Mouse (Mus musculus) spleen, adult 2 months (tissue): ENCODE data around the gene Mrpl36. TPM values are rescaled to one million over a fixed set of nuclear protein-coding genes. Genes with fewer than 3 reads are reported as not detected.

Experiments
- DNase-seq, 2 experiments: peaks; one replicate each; pipeline versions ENCODE4 v3.0.0 to v3.0.0-alpha.2; 2012 to 2021; ENCODE audit warnings: low spot score in 2 of 2, low read depth in 1 of 2
- H3K27ac ChIP-seq: fragments of 200-500 bp; 2 replicates; pipeline ENCODE4 v1.5.1; 2012; ENCODE audit warnings: low read length, inconsistent platforms; ENCODE audit not compliant: insufficient read depth
- H3K27me3 ChIP-seq: fragments of 200-500 bp; 2 replicates; pipeline ENCODE4 v1.6.1; 2012; ENCODE audit warnings: mild to moderate bottlenecking, moderate library complexity, low read length, inconsistent platforms; ENCODE audit not compliant: control insufficient read depth, insufficient read depth
- H3K36me3 ChIP-seq: fragments of 200-500 bp; 2 replicates; pipeline ENCODE4 v1.6.1; 2012; ENCODE audit warnings: mild to moderate bottlenecking, low read length, inconsistent platforms; ENCODE audit not compliant: control insufficient read depth, insufficient read depth
- H3K4me1 ChIP-seq: fragments of 200-500 bp; 2 replicates; pipeline ENCODE4 v1.6.1; 2011; ENCODE audit warnings: inconsistent platforms; ENCODE audit not compliant: control insufficient read depth, insufficient read depth, insufficient read length
- H3K4me3 ChIP-seq: fragments of 200-500 bp; 2 replicates; pipeline ENCODE4 v1.5.1; 2011; ENCODE audit warnings: mild to moderate bottlenecking, inconsistent platforms; ENCODE audit not compliant: insufficient read depth, insufficient read length; ENCODE audit errors: extremely low read depth
- CTCF ChIP-seq: fragments of 200-500 bp; IDR thresholded peaks from 2 replicates; pipeline ENCODE4 v1.5.1; 2011; ENCODE audit warnings: mild to moderate bottlenecking, inconsistent platforms; ENCODE audit not compliant: insufficient read depth, insufficient read length, insufficient replicate concordance; ENCODE audit errors: extremely low read depth
- POLR2A ChIP-seq: fragments of 200-500 bp; IDR thresholded peaks from 2 replicates; pipeline ENCODE4 v1.6.1; 2011; ENCODE audit warnings: low read depth, low read length, inconsistent platforms
- WGBS: fragments of 180-500 bp; shearing (Covaris S2); methylation state at CpG from one replicate; pipeline ENCODE4 v1.1.7; 2018; 5-methylcytosine and 5-hydroxymethylcytosine counted together
- polyA plus RNA-seq: library from polyadenylated mRNA; depleted of rRNA; stranded (reverse); fragments of >200 nt; gene quantifications from 2 replicates; pipeline ENCODE4 v1.2.3, GENCODE M21; 2012

The Mrpl36 gene
- polyA plus RNA-seq, 1 experiment: 67.3 TPM

DNA sequence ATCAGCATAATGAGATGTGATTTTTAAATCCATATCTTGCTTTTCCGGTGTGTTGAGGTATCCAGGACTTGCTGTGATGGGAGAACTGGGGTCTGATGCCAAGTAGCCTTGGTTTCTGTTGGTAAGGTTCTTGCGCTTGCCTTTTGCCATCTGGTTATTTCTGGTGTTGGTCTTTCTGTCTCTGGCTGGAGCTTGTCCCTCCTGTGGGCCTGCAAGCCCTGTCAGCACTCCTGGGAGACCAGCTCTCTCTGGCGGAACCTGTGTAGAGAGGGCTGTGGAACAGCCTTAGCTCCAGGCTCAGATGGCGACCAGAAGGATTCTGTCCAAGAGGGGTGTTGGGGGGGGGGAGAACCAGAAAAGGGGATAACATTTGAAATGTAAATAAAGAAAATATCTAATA, 18.4 kb downstream of the Mrpl36 start:
- no peak for DNase-seq
- no peak for TF ChIP-seq POLR2A
- no peak for TF ChIP-seq CTCF
- Histone ChIP-seq H3K4me3 (no peak overlapping the region), H3K27ac (no peak overlapping the region), H3K27me3 (no peaks in the 10 kb centered on the region), H3K4me1 (no peaks in the 10 kb centered on the region), H3K36me3 (no peaks in the 10 kb centered on the region)
- 89% methylated on average over 4 of the region's 4 CpGs for WGBS

DNA sequence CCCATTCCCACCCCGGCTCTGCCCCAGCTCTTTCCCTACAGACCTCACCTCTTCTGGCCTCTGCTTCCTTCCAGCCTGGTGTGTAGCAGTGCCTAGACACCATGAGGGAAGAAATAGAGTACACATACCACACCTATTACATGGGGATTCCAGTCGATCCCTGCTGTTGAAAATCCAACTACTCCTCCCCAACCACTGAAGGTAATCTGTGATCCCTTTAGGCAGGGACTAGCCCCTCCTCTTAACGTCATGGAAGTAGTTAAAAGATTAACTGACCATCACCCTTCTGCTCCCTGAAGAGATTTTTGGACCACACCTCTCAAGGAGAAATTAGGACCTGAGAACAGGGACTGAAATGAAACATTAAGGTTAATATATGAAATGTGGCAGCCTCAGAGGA, 18.9 kb downstream of the Mrpl36 start:
- 80% methylated on average over 3 of the region's 3 CpGs for WGBS
- Histone ChIP-seq H3K27ac (no peak overlapping the region), H3K27me3 (no peaks in the 10 kb centered on the region), H3K4me1 (no peaks in the 10 kb centered on the region), H3K36me3 (no peaks in the 10 kb centered on the region), H3K4me3 (no peak overlapping the region)
- DNase-seq: no peak
- TF ChIP-seq POLR2A: no peak
- no peak for TF ChIP-seq CTCF

DNA sequence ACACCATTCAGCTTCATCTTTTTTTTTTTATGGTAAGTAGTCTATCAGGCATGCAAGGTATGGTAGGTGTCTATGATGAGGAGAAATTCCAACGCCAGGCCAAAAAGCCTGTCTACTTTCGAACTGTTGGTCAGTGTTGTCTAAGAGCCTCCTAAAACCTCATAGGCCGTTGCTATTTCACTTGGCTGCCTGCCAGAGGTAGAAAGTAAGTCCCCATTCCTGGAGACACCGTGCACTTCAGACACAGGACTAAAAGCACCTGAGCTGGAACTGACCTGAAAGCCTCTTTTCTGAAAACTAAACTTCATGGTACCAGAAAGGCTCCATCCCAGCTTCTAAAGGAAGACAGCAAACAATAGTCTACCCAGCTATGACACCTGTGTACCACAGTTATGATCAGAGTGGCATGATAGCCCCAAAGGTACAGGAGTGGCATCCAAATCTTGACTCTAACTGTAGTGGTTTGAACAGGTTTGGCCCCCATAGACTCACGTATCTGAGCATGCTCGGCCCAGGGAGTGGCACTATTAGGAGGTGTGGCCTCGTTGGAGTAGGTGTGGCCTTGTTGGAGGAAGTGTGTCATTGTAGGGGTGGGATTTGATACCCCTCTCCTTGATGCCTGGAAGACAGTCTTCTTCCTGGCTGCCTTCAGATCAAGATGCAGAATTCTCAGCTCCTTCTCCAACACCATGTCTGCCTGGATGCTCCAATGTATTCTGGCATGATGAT, 19.8 kb downstream of the Mrpl36 start:
- Histone ChIP-seq H3K4me3 (no peak overlapping the region), H3K27ac (no peak overlapping the region), H3K27me3 (no peaks in the 10 kb centered on the region), H3K36me3 (no peaks in the 10 kb centered on the region), H3K4me1 (no peaks in the 10 kb centered on the region)
- no peak for TF ChIP-seq CTCF
- TF ChIP-seq POLR2A: no peak
- WGBS: 84% methylated on average over 7 of the region's 7 CpGs
- no peak for DNase-seq

DNA sequence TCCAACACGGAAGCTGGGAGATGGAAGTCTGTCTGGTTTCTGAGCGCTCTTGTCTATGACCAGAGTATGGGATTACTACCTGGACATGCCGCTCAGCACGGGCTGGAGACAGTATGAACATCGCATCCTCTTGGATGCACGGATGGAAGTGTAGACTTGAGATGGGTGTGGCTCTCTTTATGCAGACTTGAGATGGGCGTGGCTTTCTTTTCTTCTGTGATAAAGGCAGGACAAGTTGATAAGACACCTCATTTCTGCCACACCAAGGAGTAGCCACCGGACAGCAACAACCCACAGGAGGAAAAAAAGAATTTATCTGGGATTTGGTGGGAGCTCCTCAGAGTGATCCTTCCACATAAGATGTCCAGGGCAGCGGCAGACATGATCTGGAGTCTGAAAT, 22.4 kb downstream of the Mrpl36 start:
- Histone ChIP-seq H3K27ac (no peak overlapping the region), H3K4me1 (no peaks in the 10 kb centered on the region), H3K27me3 (no peaks in the 10 kb centered on the region), H3K4me3 (no peak overlapping the region), H3K36me3 (no peaks in the 10 kb centered on the region)
- TF ChIP-seq POLR2A (no peak), CTCF (no peak)
- 80% methylated on average over 9 of the region's 9 CpGs for WGBS
- no peak for DNase-seq

DNA sequence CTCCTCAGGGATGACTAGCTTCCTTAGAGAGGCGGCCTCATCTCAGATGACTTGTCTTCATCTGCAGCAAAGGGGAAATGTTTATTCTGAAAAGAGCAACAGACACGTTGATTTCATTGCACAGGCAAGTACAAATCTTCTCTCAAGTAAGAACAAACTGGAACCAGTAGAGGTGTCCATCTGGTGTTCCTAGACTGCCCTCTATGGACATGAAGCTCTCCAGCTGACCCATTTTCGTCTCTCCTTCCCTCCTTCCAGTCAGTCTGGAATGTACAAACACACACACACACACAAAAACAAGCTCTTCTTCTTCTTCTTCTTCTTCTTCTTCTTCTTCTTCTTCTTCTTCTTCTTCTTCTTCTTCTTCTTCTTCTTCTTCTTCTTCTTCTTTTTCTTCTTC, 23.6 kb downstream of the Mrpl36 start:
- no peak overlapping the region for H3K4me3 ChIP-seq
- no peak overlapping the region for H3K27ac ChIP-seq
- no peak for DNase-seq
- WGBS: 62% methylated on average over 3 of the region's 3 CpGs
- no peaks in the 10 kb centered on the region for H3K27me3 ChIP-seq
- H3K4me1 ChIP-seq: no peaks in the 10 kb centered on the region
- TF ChIP-seq POLR2A (no peak), CTCF (no peak)
- no peaks in the 10 kb centered on the region for H3K36me3 ChIP-seq

DNA sequence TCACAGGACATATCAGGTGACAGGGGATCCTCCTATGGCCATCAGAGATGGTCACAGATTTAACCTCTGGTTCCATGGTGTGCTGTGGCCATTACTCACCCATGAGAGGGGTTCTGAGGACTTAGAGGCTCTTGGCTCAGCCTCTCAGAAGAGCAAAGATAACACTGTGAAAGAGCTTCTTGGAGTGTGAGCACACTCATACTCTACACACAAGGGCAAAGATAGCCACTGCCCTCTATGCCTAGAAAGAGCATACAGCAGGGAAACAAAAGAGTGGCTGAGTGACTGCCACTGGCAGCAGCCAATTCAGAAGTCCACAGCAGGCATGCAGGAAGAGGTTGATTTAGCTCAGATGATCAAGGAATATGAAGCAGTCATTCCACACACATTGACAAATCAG, 24.2 kb downstream of the Mrpl36 start:
- Histone ChIP-seq H3K36me3 (no peaks in the 10 kb centered on the region), H3K27ac (no peak overlapping the region), H3K4me1 (no peaks in the 10 kb centered on the region), H3K4me3 (no peak overlapping the region), H3K27me3 (no peaks in the 10 kb centered on the region)
- TF ChIP-seq CTCF: no peak
- TF ChIP-seq POLR2A: no peak
- DNase-seq: no peak

DNA sequence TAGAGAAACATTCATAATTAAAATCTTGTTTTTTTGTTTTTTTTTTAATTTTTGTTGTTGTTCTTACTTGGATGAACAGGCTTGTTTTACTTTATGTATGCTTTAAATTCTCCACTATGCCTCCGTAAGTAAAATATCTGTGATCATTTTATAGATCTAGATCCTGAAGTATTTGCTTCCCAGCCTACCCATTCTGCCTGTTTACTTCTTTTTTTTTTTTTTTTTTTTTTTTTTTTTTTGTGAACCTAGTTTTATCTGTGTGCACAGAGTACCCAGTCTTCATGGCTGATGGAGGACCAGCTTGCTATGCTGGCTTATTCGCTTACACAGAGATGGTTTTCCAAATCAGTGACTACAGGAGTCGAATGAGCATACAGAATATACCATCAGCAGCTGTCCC, 28.8 kb downstream of the Mrpl36 start:
- Histone ChIP-seq H3K4me3 (no peak overlapping the region), H3K4me1 (no peaks in the 10 kb centered on the region), H3K27me3 (no peaks in the 10 kb centered on the region), H3K27ac (no peak overlapping the region), H3K36me3 (no peaks in the 10 kb centered on the region)
- no peak for DNase-seq
- TF ChIP-seq CTCF (no peak), POLR2A (no peak)
- WGBS: 80% methylated on average over 3 of the region's 3 CpGs
